Comparison of ENCODE assay signal across 25 mouse cellular contexts in the genomic region with DNA sequence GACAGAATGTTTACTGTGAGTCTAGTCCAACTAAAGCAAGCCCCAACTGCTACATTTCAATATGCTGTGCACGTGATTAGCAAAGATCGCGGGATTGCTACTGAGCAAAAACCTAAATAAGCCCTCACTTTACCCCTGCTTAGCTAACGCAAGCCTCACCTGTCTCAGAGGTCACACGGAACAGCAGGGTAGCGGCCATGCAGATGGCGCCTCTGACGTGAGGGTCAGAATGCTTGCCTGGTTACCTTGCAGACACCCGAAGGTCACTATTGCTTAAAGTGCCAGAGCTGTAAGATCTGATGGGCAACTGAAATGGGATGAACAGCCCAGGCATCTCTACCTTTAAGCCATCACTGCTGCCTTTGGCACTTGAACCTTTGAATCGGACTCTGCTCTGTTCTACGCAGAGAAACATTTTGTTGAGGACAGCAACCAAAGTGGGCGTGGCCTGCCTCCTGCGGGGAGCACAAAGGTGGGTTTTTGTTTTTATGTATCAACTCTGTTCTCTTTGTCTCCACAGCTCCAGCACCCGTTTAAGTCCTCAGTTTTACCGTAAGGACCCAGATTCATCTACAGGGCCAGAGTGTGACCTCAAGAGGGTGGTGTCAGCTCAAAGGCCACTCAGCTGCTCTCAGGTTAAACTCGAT. TPM values are rescaled to one million over a fixed set of nuclear protein-coding genes. Genes with fewer than 3 reads are reported as not detected.
DNase-seq lines count a peak whose midpoint lies in the region; ATAC-seq and TF ChIP-seq lines count a peak whose summit lies in the region.
"Had no signal": no experiment of that assay in that cellular context is flagged by ENCODE, and none has a peak within 500 bp of the region (broad histone marks: within the 10 kb centered on the region; RNA-seq: fewer than 3 reads in every experiment).

No protein-coding gene starts in this region.

- intact Hi-C loops in heart, postnatal 36 days (cut with DNase I): no loop called here

- peaks cover 4% of the 10 kb centered on the region; the same call in 1 of the 2 replicates for H3K27me3 ChIP-seq in kidney, embryonic 15.5 days
- H3K27me3 ChIP-seq in ES-Bruce4 (ENCODE audit: control insufficient read depth, insufficient read depth, low read length, poor library complexity, severe bottlenecking): no peaks in the 10 kb centered on the region
- H3K27me3 ChIP-seq in embryonic facial prominence, embryonic 10.5 days (replicated peaks; ENCODE audit: low read depth, poor library complexity, severe bottlenecking): no peaks in the 10 kb centered on the region; the same call in 1 of the 2 replicates
- H3K27me3 ChIP-seq: embryonic facial prominence, embryonic 13.5 days; heart, embryonic 15.5 days; intestine, embryonic 15.5 days had no signal

- no peak for TF ChIP-seq POLR2A in ES-Bruce4 (IDR thresholded peaks at IDR 0.05; ENCODE audit: insufficient read depth, low read length)

- WGBS in kidney, embryonic 15.5 days: 76% methylated on average over 16 of the region's 16 CpGs
- WGBS in embryonic facial prominence, embryonic 10.5 days: 65% methylated on average over 16 of the region's 16 CpGs

- H3K9me3 ChIP-seq in kidney, embryonic 15.5 days (replicated peaks): peaks cover 4% of the 10 kb centered on the region; the same call in 1 of the 2 replicates
- H3K9me3 ChIP-seq in ES-Bruce4 (replicated peaks; ENCODE audit: control insufficient read depth, insufficient read depth, low read length, poor library complexity, severe bottlenecking): peaks cover 7% of the 10 kb centered on the region
- H3K9me3 ChIP-seq in embryonic facial prominence, embryonic 10.5 days: peaks cover 4% of the 10 kb centered on the region; the same call in 1 of the 2 replicates
- H3K9me3 ChIP-seq: embryonic facial prominence, embryonic 13.5 days; forebrain, embryonic 13.5 days; heart, embryonic 15.5 days; intestine, embryonic 15.5 days; midbrain, embryonic 12.5 days; neural tube, embryonic 15.5 days had no signal

- H3K4me2 ChIP-seq in kidney, embryonic 15.5 days: no peak overlapping the region
- H3K4me2 ChIP-seq: embryonic facial prominence, embryonic 13.5 days; forebrain, embryonic 13.5 days; heart, embryonic 15.5 days; intestine, embryonic 15.5 days; liver, embryonic 11.5 days; midbrain, embryonic 12.5 days; neural tube, embryonic 15.5 days had no signal

- H3K9ac ChIP-seq in kidney, embryonic 15.5 days: no peak overlapping the region
- no peak overlapping the region for H3K9ac ChIP-seq in ES-Bruce4 (ENCODE audit: low read depth, poor library complexity, severe bottlenecking)
- H3K9ac ChIP-seq: embryonic facial prominence, embryonic 13.5 days; forebrain, embryonic 13.5 days; heart, embryonic 15.5 days; intestine, embryonic 15.5 days; liver, postnatal 0 days; midbrain, embryonic 12.5 days; neural tube, embryonic 15.5 days had no signal

- peak; percentile 85 for DNase-seq in kidney, adult 11 months
- no peak for DNase-seq in embryonic facial prominence, embryonic 10.5 days (ENCODE audit: low spot score)
- peak; percentile 87 to 88 for DNase-seq in kidney, postnatal 36 days
- DNase-seq in heart, postnatal 36 days: no peak
- no peak for DNase-seq in adipocyte (ENCODE audit: low spot score)
- DNase-seq in gastrocnemius, postnatal 4 days (ENCODE audit: low spot score in 2 of 2): no peak
- DNase-seq: adrenal gland, postnatal 25 days; cerebellum, postnatal 14 days; gastrocnemius, postnatal 36 days; heart, postnatal 4 days; left cerebral cortex, postnatal 4 days; liver, postnatal 0 days; lung, postnatal 14 days had no signal

- ATAC-seq in kidney, embryonic 15.5 days (replicated peaks; ENCODE audit: low FRiP score): no peak
- ATAC-seq: forebrain, embryonic 13.5 days; intestine, embryonic 15.5 days; liver, postnatal 0 days had no signal

- TF ChIP-seq EP300 in ES-Bruce4 (IDR thresholded peaks at IDR 0.05; ENCODE audit: insufficient read depth, low read depth, low read length): peak; percentile 91

- TF ChIP-seq CTCF in ES-Bruce4 (IDR thresholded peaks at IDR 0.05; ENCODE audit: low read depth, low read length): peak; percentile 31

- no peak overlapping the region for H3K4me3 ChIP-seq in kidney, embryonic 15.5 days (replicated peaks)
- peak overlapping the region; percentile 10; the same call in 1 of the 2 replicates for H3K4me3 ChIP-seq in ES-Bruce4 (ENCODE audit: low read depth, low read length)
- H3K4me3 ChIP-seq in embryonic facial prominence, embryonic 10.5 days: no peak overlapping the region
- H3K4me3 ChIP-seq: embryonic facial prominence, embryonic 13.5 days; erythroblast, embryonic 14.5 days; forebrain, embryonic 13.5 days; heart, embryonic 15.5 days; intestine, embryonic 15.5 days; left cerebral cortex, adult 2 months; midbrain, embryonic 12.5 days; neural tube, embryonic 15.5 days had no signal

- no peaks in the 10 kb centered on the region for H3K36me3 ChIP-seq in kidney, embryonic 15.5 days
- H3K36me3 ChIP-seq in ES-Bruce4 (ENCODE audit: control insufficient read depth, insufficient read depth, low read length, poor library complexity, severe bottlenecking): no peaks in the 10 kb centered on the region
- H3K36me3 ChIP-seq in embryonic facial prominence, embryonic 10.5 days (replicated peaks): no peaks in the 10 kb centered on the region
- H3K36me3 ChIP-seq: embryonic facial prominence, embryonic 13.5 days; heart, embryonic 15.5 days; intestine, embryonic 15.5 days; midbrain, embryonic 12.5 days; neural tube, embryonic 15.5 days had no signal

- H3K4me1 ChIP-seq in kidney, embryonic 15.5 days: peaks cover 42% of the 10 kb centered on the region
- peaks cover 21% of the 10 kb centered on the region for H3K4me1 ChIP-seq in ES-Bruce4 (ENCODE audit: control insufficient read depth, insufficient read depth, low read length)
- H3K4me1 ChIP-seq in embryonic facial prominence, embryonic 10.5 days: peaks cover 81% of the 10 kb centered on the region

- no peak overlapping the region for H3K27ac ChIP-seq in kidney, embryonic 15.5 days
- peak overlapping the region; percentile 95 for H3K27ac ChIP-seq in ES-Bruce4 (ENCODE audit: insufficient read depth, low read length)
- H3K27ac ChIP-seq in embryonic facial prominence, embryonic 10.5 days (replicated peaks): peak overlapping the region; percentile 73
- H3K27ac ChIP-seq: embryonic facial prominence, embryonic 13.5 days; forebrain, embryonic 13.5 days; heart, embryonic 15.5 days; intestine, embryonic 15.5 days; left cerebral cortex, adult 2 months; midbrain, embryonic 12.5 days; neural tube, embryonic 15.5 days had no signal

RNA-seq across cellular contexts. Expression of gene Sulf2, which starts 38.8 kb away (rescaled TPM):
- 61.0 and 65.3 TPM in 2 replicates for polyA plus RNA-seq in kidney, embryonic 15.5 days (2015; fragmentation: Nextera tagmentation; extraction: Ambion mirVana)
- 116 and 119 TPM in 2 replicates for polyA plus RNA-seq in ES-Bruce4 (2011; ENCODE audit: insufficient read depth, insufficient read length, low read depth, missing spikeins)
- polyA plus RNA-seq in embryonic facial prominence, embryonic 10.5 days (2016; fragmentation: Nextera tagmentation; extraction: Ambion mirVana): 115 and 131 TPM in 2 replicates
- total RNA-seq in heart, postnatal 36 days (2021): 10 to 100 TPM; 37.9 to 42.1 TPM
- total RNA-seq in gastrocnemius, postnatal 4 days (2021): 10 to 100 TPM; 66.2 to 68.9 TPM
- total RNA-seq: MEL had no signal

Comparison
In these comparisons a context has a peak if more than half of its experiments do, and no peak if none do; other contexts are left out.
1. DNase-seq: peak in kidney, adult 11 months (single experiment) and kidney, postnatal 36 days (2 of 2); none in embryonic facial prominence, embryonic 10.5 days (single experiment), heart, postnatal 36 days (0 of 2), adipocyte (single experiment) and gastrocnemius, postnatal 4 days (0 of 2).